Mouse (Mus musculus) gastrocnemius, postnatal 25 days (tissue): ENCODE results near the gene Ublcp1. TPM values are rescaled to one million over a fixed set of nuclear protein-coding genes. Genes with fewer than 3 reads are reported as not detected.

Source experiments
- DNase-seq: peaks from one replicate; pipeline ENCODE4 v3.0.0; 2022
- microRNA-seq, 2 experiments: library from miRNA; unstranded; fragments of <30 nt; microRNA quantifications; one replicate each; pipeline ENCODE4 v1.2.0; 2021; ENCODE audit warnings: borderline replicate concordance in 2 of 2
- total RNA-seq, 2 experiments: library from RNA; stranded (reverse); gene quantifications; 1 replicate in 1 of 2; 2 replicates in 1 of 2; pipeline ENCODE4 v1.2.3; 2021

Gene Ublcp1
- total RNA-seq, 2 experiments from 2014 or later: 26.6 to 28.8 TPM

DNA sequence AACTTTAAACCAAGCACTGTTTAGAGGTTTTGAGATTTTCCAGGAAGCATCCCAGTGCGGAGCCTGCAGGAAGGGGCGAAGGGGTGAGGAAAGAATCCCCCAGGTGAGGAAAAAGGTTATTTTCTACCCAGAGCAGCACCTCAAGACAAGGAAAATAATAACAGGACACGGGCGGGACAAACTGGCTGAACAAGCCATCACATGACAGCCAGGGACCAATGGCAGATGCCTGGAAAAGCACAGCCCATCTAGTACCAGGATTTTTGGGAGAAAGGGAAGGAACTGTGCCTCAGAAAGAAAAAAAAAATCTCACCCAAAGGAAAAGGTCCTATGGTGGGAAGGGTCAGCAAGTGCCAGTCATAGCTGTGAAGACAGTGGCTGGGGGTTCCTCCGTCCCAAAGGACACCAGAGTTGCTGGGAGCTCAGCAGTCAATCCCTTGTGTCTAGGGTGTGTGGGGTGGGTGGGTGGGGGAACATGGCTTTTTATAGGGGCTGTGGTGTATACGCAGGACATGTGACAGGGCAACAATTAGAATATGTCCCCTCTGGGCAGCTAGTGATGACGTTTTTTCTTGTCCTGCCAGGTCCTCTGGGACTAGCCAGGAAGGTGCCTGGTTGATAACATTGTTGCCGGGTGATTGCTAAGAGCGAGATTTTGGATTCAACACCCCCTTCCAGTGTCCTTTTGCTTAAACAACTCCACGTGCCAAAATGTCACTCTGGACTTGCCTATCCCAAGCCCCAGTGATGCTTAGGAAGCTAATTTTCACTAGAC lies 47.8 kb downstream of the Ublcp1 start:
- no peak for DNase-seq

GRCm38 (mm10) chr11:44417403-44417802 lies 52.9 kb downstream of the Ublcp1 start:
- no peak for DNase-seq

GRCm38 (mm10) chr11:44414605-44415004 lies 55.7 kb downstream of the Ublcp1 start:
- no peak for DNase-seq

DNA sequence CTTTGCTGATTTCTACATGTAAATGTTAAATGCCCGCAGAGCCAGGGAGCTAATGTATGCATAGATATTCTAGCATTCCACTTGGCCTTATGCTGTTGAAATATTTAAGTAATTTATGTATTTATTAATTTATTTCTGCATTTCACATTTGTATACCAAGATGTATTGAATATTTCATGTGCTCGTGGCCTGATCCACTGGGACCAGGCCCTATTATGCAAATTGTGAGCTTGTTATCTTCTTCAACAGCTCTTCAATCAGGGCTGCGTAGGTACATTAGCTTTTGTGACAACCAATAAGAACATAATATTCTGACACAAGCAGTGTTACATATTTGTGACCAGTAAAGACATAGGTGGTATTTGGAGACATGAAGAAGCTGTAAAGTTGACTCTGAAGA lies 56.9 kb downstream of the Ublcp1 start:
- no peak for DNase-seq

- DNase-seq: no peak
These were observed 58.0 kb downstream of the Ublcp1 start for GRCm38 (mm10) chr11:44412276-44412675.

DNA sequence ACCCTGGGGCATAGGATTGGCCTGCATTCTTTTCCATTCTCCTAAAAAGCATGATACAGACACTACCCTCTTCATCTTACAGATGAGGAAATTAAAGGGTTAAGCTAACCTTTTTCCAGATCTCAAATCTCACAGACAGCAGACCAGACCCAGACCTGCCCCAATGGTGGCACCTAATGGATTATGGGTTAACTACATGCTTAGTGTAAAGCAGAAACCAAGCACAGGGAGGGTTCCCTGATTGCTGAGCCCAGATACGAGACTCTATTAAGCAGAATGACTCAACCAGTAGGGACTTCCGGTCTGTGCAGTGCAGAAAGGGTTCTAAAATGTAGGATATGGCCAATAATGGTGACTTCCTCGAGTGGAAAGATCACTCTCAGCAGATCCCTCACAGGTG lies 59.9 kb downstream of the Ublcp1 start:
- DNase-seq: no peak

DNA sequence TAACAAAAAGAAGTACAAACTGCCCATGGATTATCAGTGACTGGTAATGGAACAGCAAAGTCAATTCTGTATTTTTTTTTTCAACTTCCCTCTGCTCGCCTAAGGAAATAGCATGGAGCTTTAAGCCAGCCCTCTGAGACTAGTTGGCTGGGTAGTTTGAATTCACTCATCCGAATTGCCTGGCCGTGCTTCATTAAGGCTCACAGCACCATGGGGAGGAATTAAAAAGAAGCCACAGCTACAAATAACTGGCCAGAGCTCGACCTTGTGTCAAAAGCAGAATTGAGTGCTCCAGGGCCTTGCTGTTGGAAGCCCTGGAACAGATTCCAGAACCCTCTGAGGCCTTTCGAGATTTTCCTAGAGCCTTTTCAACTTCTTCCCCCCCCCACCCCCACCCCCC lies 61.7 kb downstream of the Ublcp1 start:
- peak; percentile 20 for DNase-seq

DNA sequence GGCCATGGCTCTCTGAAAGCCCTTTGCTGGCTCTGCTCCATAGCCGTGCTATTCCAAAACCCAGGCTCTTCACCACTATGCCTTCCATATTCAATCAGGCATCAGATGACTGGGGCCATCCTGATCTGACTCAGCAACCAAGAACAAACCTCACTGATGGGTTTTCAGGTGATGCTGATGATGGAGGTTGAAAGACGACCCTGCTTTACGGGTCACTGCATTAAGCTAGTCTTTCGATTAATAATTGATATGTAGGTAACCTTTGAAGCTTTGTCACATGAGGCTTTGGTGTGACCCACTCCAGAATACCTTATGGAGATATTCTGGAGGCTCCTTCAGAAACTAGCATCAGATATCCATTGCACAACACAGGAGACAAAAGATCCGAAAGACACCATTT lies 63.8 kb downstream of the Ublcp1 start:
- DNase-seq: no peak

DNA sequence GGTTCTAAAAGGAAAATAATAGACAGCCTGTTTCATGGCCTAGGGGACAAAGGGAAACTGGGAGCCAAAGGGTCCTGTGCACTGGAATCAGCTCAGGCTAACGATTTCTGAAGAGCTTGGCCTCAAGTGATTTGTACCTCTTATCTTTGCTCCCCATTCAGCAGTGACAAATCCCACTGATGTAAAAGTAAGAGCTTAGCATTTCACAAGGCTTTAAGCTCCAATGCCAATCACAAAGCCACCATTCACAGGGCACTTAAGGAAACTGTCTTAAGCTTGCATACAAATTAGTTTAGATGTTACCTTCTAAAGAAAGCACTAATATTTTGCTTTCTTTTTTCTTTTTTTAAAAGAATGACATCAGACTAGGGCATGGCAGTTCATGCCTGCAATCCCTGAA lies 64.3 kb downstream of the Ublcp1 start:
- no peak for DNase-seq

DNA sequence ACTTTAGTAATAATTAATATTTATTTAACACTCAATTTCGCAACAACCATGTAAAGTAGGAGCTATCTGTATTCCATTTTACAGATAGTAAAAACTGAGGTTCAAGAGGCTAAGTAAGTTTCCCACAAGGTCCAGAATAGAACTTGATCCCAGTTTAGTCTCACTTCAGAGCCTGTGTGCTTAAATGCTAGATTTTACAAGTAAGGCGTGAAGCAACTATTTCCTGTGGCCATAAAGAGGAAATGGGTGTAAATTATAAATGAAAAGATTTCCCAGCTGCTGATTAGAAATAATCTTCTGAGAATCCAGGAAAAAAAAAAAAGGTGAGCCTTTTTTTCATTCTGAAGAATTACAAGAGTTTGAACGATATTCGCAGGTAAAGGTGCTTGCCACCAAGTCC lies 65.2 kb downstream of the Ublcp1 start:
- no peak for DNase-seq

Small RNA genes within 50 kb of the gene (microRNA-seq; reads per million reads assigned to microRNA genes)
- 0 reads per million in 2 experiments for gene Gm22121

Other genes starting within 250 kb of the Ublcp1 start
- gene Il12b, start 70.4 kb downstream of the Ublcp1 start, total RNA-seq: not detected
- gene Rnf145, start 48.5 kb upstream of the Ublcp1 start, total RNA-seq: 10 to 100 TPM in 1 of 2 experiments, 1 to 10 TPM in 1; 8.1 to 10.9 TPM
- 10 to 100 TPM in 1 of 2 experiments, 1 to 10 TPM in 1; 9.3 to 14.0 TPM for gene Ebf1, start 146.8 kb upstream of the Ublcp1 start, total RNA-seq